Mouse (Mus musculus) lung, embryonic 16.5 days (tissue): Measurements from ENCODE around the gene Disp3. TPM values are rescaled to one million over a fixed set of nuclear protein-coding genes. Genes with fewer than 3 reads are reported as not detected.

Experiments used
- ATAC-seq: fragments of 200-750 bp; cut with Nextera tagmentation; 2 replicates; pipeline ENCODE4 v1.8.0; 2017; ENCODE audit warnings: low read depth, mild to moderate bottlenecking, moderate library complexity
- H3K27ac ChIP-seq: fragments of 300-500 bp; sonication (generic); 2 replicates; pipeline ENCODE4 v1.5.1; 2014; ENCODE audit warnings: mild to moderate bottlenecking, control low read depth, low read length
- H3K27me3 ChIP-seq: fragments of 300-500 bp; sonication (generic); 2 replicates; pipeline ENCODE4 v1.6.1; 2014; ENCODE audit warnings: low read depth, low read length, mixed read lengths; ENCODE audit not compliant: control insufficient read depth, insufficient read depth
- H3K36me3 ChIP-seq: fragments of 300-500 bp; sonication (generic); 2 replicates; pipeline ENCODE4 v1.6.1; 2014; ENCODE audit warnings: low read length; ENCODE audit not compliant: control insufficient read depth, insufficient read depth
- H3K4me1 ChIP-seq: fragments of 300-500 bp; sonication (generic); replicated peaks from 2 replicates; pipeline ENCODE4 v1.6.1; 2014; ENCODE audit warnings: low read length, mixed read lengths; ENCODE audit not compliant: control insufficient read depth, insufficient read depth
- H3K4me2 ChIP-seq: fragments of 300-500 bp; sonication (generic); 2 replicates; pipeline ENCODE4 v1.6.1; 2014; ENCODE audit warnings: low read depth, low read length, control low read depth
- H3K4me3 ChIP-seq: fragments of 300-500 bp; sonication (generic); 2 replicates; pipeline ENCODE4 v1.5.1; 2014; ENCODE audit warnings: mild to moderate bottlenecking, low read length, control low read depth
- H3K9ac ChIP-seq: fragments of 300-500 bp; sonication (generic); 2 replicates; pipeline ENCODE4 v1.6.1; 2014; ENCODE audit warnings: low read length, control low read depth
- H3K9me3 ChIP-seq: fragments of 300-500 bp; sonication (generic); 2 replicates; pipeline ENCODE4 v1.6.1; 2016; ENCODE audit warnings: low read length; ENCODE audit not compliant: control insufficient read depth
- WGBS: fragments of 180-500 bp; shearing (Covaris S2); extraction: QIAGEN DNeasy Blood & Tissue Kit; methylation state at CpG from one replicate; pipeline ENCODE4 v1.1.7; 2014; 5-methylcytosine and 5-hydroxymethylcytosine counted together
- polyA plus RNA-seq: library from polyadenylated mRNA; unstranded; fragments of >200 nt; fragmentation: Nextera tagmentation; extraction: Ambion mirVana; gene quantifications from 2 replicates; pipeline ENCODE4 v1.2.1, GENCODE M21; 2015

Gene Disp3
- polyA plus RNA-seq, 1 experiment from 2014 or later, result 0.08 TPM

- peaks cover 29% of the 10 kb centered on the region for H3K27me3 ChIP-seq
- H3K36me3 ChIP-seq, result no peaks in the 10 kb centered on the region
- H3K4me1 ChIP-seq, result no peaks in the 10 kb centered on the region
- H3K4me2 ChIP-seq, result no peak overlapping the region
- WGBS, result 47% methylated on average over 3 of the region's 3 CpGs
- no peak overlapping the region for H3K9ac ChIP-seq
- H3K9me3 ChIP-seq, result no peaks in the 10 kb centered on the region
- no peak for ATAC-seq
- no peak overlapping the region for H3K27ac ChIP-seq
- H3K4me3 ChIP-seq, result no peak overlapping the region
Observed at GRCm38 (mm10) chr4:148274671-148275070, 13.1 kb downstream of the Disp3 start.

GRCm38 (mm10) chr4:148273229-148273628 lies 14.5 kb downstream of the Disp3 start:
- Histone ChIP-seq H3K4me1 (no peaks in the 10 kb centered on the region), H3K9ac (no peak overlapping the region), H3K9me3 (no peaks in the 10 kb centered on the region), H3K27me3 (peaks cover 29% of the 10 kb centered on the region), H3K4me3 (no peak overlapping the region), H3K27ac (no peak overlapping the region), H3K4me2 (no peak overlapping the region), H3K36me3 (no peaks in the 10 kb centered on the region)
- no peak for ATAC-seq
- 18% methylated on average over 2 of the region's 2 CpGs for WGBS

DNA sequence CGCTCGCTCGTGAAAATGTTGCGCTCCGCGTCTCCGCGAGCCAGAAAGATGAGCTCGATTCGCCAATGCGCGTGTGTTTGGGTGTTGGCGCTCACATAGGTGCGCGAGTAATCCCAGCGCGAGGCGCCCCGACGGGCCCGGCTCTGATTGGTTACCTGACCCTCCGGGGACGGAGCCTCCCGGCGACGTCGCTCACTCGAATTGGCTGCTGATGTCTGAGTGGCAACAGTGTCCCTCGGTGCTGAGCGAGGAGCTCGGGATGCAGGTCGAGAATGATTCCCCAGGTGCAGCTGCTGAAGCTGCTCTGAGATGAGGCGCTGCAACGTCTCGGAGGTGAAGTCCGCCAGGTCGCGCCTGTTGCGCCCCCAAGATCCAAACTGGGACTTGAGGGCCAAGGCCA lies 16.1 kb downstream of the Disp3 start:
- no peaks in the 10 kb centered on the region for H3K36me3 ChIP-seq
- no peak overlapping the region for H3K9ac ChIP-seq
- H3K9me3 ChIP-seq, result no peaks in the 10 kb centered on the region
- H3K27ac ChIP-seq, result no peak overlapping the region
- 3% methylated on average over 39 of the region's 39 CpGs for WGBS
- peaks cover 29% of the 10 kb centered on the region for H3K27me3 ChIP-seq
- no peak overlapping the region for H3K4me2 ChIP-seq
- no peaks in the 10 kb centered on the region for H3K4me1 ChIP-seq
- no peak for ATAC-seq
- no peak overlapping the region for H3K4me3 ChIP-seq

GRCm38 (mm10) chr4:148266973-148267507 lies 20.7 kb downstream of the Disp3 start:
- 0 out of 2 replicates have a peak, but pooled peaks cover 3% of the 10 kb centered on the region for H3K9me3 ChIP-seq
- H3K9ac ChIP-seq, result no peak overlapping the region
- ATAC-seq, result no peak
- H3K4me1 ChIP-seq, result no peaks in the 10 kb centered on the region
- H3K27ac ChIP-seq, result no peak overlapping the region
- no peak overlapping the region for H3K4me2 ChIP-seq
- WGBS, result 79% methylated on average over 6 of the region's 6 CpGs
- no peak overlapping the region for H3K4me3 ChIP-seq
- peaks cover 20% of the 10 kb centered on the region for H3K27me3 ChIP-seq
- H3K36me3 ChIP-seq, result no peaks in the 10 kb centered on the region

GRCm38 (mm10) chr4:148259941-148260340 lies 27.8 kb downstream of the Disp3 start:
- no peak for ATAC-seq
- no peak overlapping the region for H3K9ac ChIP-seq
- WGBS, result 69% methylated on average over 4 of the region's 4 CpGs
- H3K4me1 ChIP-seq, result no peaks in the 10 kb centered on the region
- H3K4me3 ChIP-seq, result no peak overlapping the region
- no peaks in the 10 kb centered on the region for H3K36me3 ChIP-seq
- H3K4me2 ChIP-seq, result no peak overlapping the region
- H3K27ac ChIP-seq, result no peak overlapping the region
- 0 out of 2 replicates have a peak, but pooled peaks cover under 1% of the 10 kb centered on the region for H3K9me3 ChIP-seq
- no peaks in the 10 kb centered on the region for H3K27me3 ChIP-seq

- no peak for ATAC-seq
Observed at GRCm38 (mm10) chr4:148249341-148249740, 38.4 kb downstream of the Disp3 start.

DNA sequence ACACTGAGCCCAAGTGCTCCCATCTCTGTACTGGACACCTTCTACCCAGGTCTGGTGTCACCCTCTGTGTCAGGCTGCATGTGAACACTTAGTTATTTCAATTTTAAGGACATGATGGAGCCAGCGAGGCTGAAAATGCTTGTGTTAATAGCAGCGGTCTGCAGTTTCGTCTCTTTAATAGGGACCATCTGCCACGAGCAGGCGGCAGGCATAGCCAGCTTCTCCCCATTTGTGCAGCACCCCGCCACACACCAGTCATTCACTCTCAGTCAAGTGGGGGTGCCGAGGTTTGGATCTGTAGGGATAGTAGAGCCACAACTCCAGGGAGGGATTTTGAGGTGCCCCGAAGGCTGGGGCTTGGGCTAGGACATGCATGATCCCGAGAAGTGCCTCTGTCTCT lies 47.4 kb downstream of the Disp3 start:
- Histone ChIP-seq H3K36me3 (no peaks in the 10 kb centered on the region), H3K27ac (no peak overlapping the region), H3K9ac (no peak overlapping the region), H3K4me2 (no peak overlapping the region), H3K4me1 (no peaks in the 10 kb centered on the region), H3K9me3 (peaks cover 1% of the 10 kb centered on the region), H3K4me3 (no peak overlapping the region), H3K27me3 (no peaks in the 10 kb centered on the region)
- no peak for ATAC-seq
- WGBS, result 81% methylated on average over 9 of the region's 9 CpGs

More at GRCm38 (mm10) chr4:148249341-148249740, 38.4 kb downstream of the Disp3 start:
- Histone ChIP-seq H3K27ac (no peak overlapping the region), H3K9me3 (peaks cover 3% of the 10 kb centered on the region), H3K4me2 (no peak overlapping the region), H3K27me3 (no peaks in the 10 kb centered on the region), H3K9ac (no peak overlapping the region), H3K36me3 (no peaks in the 10 kb centered on the region), H3K4me1 (no peaks in the 10 kb centered on the region), H3K4me3 (no peak overlapping the region)
- 36% methylated on average over 10 of the region's 10 CpGs for WGBS

DNA sequence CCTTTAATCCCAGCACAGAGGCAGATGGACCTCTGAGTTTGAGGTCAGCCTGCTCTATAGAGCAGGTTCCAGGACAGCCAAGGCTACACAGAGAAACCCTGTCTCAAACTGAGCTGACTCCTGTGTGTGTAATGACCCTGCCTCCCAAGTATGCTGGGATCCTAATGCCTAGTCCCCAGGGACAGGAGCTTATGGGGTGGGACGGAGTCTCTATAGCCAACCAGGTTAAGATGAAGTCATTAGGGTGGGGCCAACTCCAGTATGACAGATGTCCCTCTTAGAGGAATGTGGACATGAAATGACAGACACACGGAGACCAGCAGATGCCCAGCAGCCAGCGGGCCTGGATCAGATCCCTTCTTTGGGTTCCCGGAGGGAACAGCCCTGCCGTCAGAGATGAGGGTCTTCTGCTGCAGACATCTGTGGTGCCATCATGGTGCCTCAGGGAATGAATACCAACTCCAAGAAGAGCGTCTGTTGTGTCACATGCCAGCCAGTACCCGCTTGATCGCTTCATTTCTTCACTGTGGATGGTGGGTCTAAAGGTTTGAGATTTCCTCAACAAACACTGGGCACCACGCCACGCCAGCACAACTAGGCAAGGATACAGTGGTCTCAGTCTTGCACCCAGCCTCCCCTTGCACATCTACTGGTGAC lies 48.2 kb downstream of the Disp3 start:
- Histone ChIP-seq H3K4me2 (no peak overlapping the region), H3K27me3 (no peaks in the 10 kb centered on the region), H3K27ac (no peak overlapping the region), H3K4me3 (no peak overlapping the region), H3K4me1 (no peaks in the 10 kb centered on the region), H3K9me3 (no peaks in the 10 kb centered on the region), H3K9ac (no peak overlapping the region), H3K36me3 (no peaks in the 10 kb centered on the region)
- ATAC-seq, result no peak
- WGBS, result 87% methylated on average over 10 of the region's 10 CpGs

GRCm38 (mm10) chr4:148238919-148239318 lies 48.8 kb downstream of the Disp3 start:
- no peak overlapping the region for H3K9ac ChIP-seq
- H3K36me3 ChIP-seq, result no peaks in the 10 kb centered on the region
- no peak overlapping the region for H3K27ac ChIP-seq
- H3K4me3 ChIP-seq, result no peak overlapping the region
- H3K9me3 ChIP-seq, result no peaks in the 10 kb centered on the region
- no peaks in the 10 kb centered on the region for H3K4me1 ChIP-seq
- WGBS, result 51% methylated on average over 6 of the region's 6 CpGs
- ATAC-seq, result no peak
- no peak overlapping the region for H3K4me2 ChIP-seq
- H3K27me3 ChIP-seq, result no peaks in the 10 kb centered on the region
